Mouse (Mus musculus): Measurements from ENCODE around the gene Myo9a.

- TF ChIP-seq CTCF (IDR thresholded peaks at IDR 0.05; ENCODE audit: low read depth, low read length) (no peak), POLR2A (IDR thresholded peaks at IDR 0.05; ENCODE audit: extremely low read depth, insufficient read depth, low read length) (no peak)
Observed at GRCm38 (mm10) chr9:59961201-59961955, 210.7 kb downstream of the Myo9a start.

Data from liver, adult 2 months (tissue).